Mouse (Mus musculus) midbrain, embryonic 15.5 days (tissue): ENCODE results near the gene Actl11. TPM values are rescaled to one million over a fixed set of nuclear protein-coding genes. Genes with fewer than 3 reads are reported as not detected.
A peak's percentile ranks its signal among the peaks of the same experiment; 100 is the strongest.

Source experiments
- ATAC-seq: fragments of 200-750 bp; cut with Nextera tagmentation; replicated peaks from 2 replicates; pipeline ENCODE4 v1.8.0; 2017; ENCODE audit warnings: moderate TSS enrichment
- H3K27ac ChIP-seq: fragments of 300-500 bp; sonication (generic); 2 replicates; pipeline ENCODE4 v1.5.1; 2015; ENCODE audit warnings: mild to moderate bottlenecking, inconsistent platforms
- H3K27me3 ChIP-seq: fragments of 300-500 bp; sonication (generic); replicated peaks from 2 replicates; pipeline ENCODE4 v1.6.1; 2015; ENCODE audit warnings: inconsistent platforms
- H3K36me3 ChIP-seq: fragments of 300-500 bp; sonication (generic); replicated peaks from 2 replicates; pipeline ENCODE4 v1.6.1; 2015; ENCODE audit warnings: inconsistent platforms
- H3K4me1 ChIP-seq: fragments of 300-500 bp; sonication (generic); 2 replicates; pipeline ENCODE4 v1.6.1; 2015; ENCODE audit warnings: inconsistent platforms
- H3K4me2 ChIP-seq: fragments of 300-500 bp; sonication (generic); 2 replicates; pipeline ENCODE4 v1.6.1; 2015; ENCODE audit warnings: inconsistent platforms, mild to moderate bottlenecking, moderate library complexity
- H3K4me3 ChIP-seq: fragments of 300-500 bp; sonication (generic); 2 replicates; pipeline ENCODE4 v1.5.1; 2015; ENCODE audit warnings: mild to moderate bottlenecking, inconsistent platforms
- H3K9ac ChIP-seq: fragments of 300-500 bp; sonication (generic); 2 replicates; pipeline ENCODE4 v1.6.1; 2015; ENCODE audit warnings: mild to moderate bottlenecking, inconsistent platforms
- H3K9me3 ChIP-seq: fragments of 300-500 bp; sonication (generic); 2 replicates; pipeline ENCODE4 v1.6.1; 2016; ENCODE audit warnings: inconsistent platforms
- WGBS: fragments of 180-500 bp; shearing (Covaris S2); methylation state at CpG from one replicate; pipeline ENCODE4 v1.1.7; 2015; ENCODE audit warnings: mixed read lengths; 5-methylcytosine and 5-hydroxymethylcytosine counted together
- polyA plus RNA-seq: library from polyadenylated mRNA; unstranded; fragments of >200 nt; fragmentation: Nextera tagmentation; extraction: Ambion mirVana; gene quantifications from 2 replicates; pipeline ENCODE4 v1.2.1, GENCODE M21; 2015

Gene Actl11
- not detected in 2 replicates for polyA plus RNA-seq

GRCm38 (mm10) chr9:107928169-107928568 lies at the start of gene Actl11:
Gene Actl11 (plus strand): TSS chr9:107928469.
- ATAC-seq: no peak
- no peaks in the 10 kb centered on the region for H3K36me3 ChIP-seq
- no peak within 1 kb of the TSS for H3K4me3 ChIP-seq
- no peak within 1 kb of the TSS for H3K9ac ChIP-seq
- no peaks in the 10 kb centered on the region for H3K9me3 ChIP-seq
- no peaks in the 10 kb centered on the region for H3K27me3 ChIP-seq
- no peak within 1 kb of the TSS for H3K27ac ChIP-seq
- H3K4me2 ChIP-seq: no peak within 1 kb of the TSS
- WGBS: 81% methylated on average over 3 of the region's 3 CpGs
- peaks cover 18% of the 10 kb centered on the region for H3K4me1 ChIP-seq

- no peak overlapping the region for H3K9ac ChIP-seq
- no peaks in the 10 kb centered on the region for H3K36me3 ChIP-seq
- ATAC-seq: no peak
- no peaks in the 10 kb centered on the region for H3K9me3 ChIP-seq
- no peaks in the 10 kb centered on the region for H3K4me1 ChIP-seq
- no peak overlapping the region for H3K4me3 ChIP-seq
- peaks cover 6% of the 10 kb centered on the region; the same call in 1 of the 2 replicates for H3K27me3 ChIP-seq
- H3K4me2 ChIP-seq: no peak overlapping the region
- WGBS: 68% methylated on average over 4 of the region's 4 CpGs
- H3K27ac ChIP-seq: no peak overlapping the region
Measured at GRCm38 (mm10) chr9:107880411-107880810, 47.9 kb upstream of the Actl11 start.

GRCm38 (mm10) chr9:107887804-107888266 lies 40.4 kb upstream of the Actl11 start, which contains the start of gene Mon1a:
Gene Mon1a (plus strand): TSS chr9:107888151.
- WGBS: 0% methylated on average over 28 of the region's 28 CpGs
- no peaks in the 10 kb centered on the region for H3K36me3 ChIP-seq

GRCm38 (mm10) chr9:107888267-107888850 lies 39.9 kb upstream of the Actl11 start:
- no peaks in the 10 kb centered on the region for H3K36me3 ChIP-seq
- peak overlapping the region; percentile 81 for H3K27ac ChIP-seq
- H3K27me3 ChIP-seq: peaks cover 13% of the 10 kb centered on the region
- H3K4me3 ChIP-seq: peak overlapping the region; percentile 82
- peak overlapping the region; percentile 83 for H3K4me2 ChIP-seq
- H3K9ac ChIP-seq: peak overlapping the region; percentile 77
- 1% methylated on average over 18 of the region's 18 CpGs for WGBS
- H3K9me3 ChIP-seq: no peaks in the 10 kb centered on the region
- ATAC-seq: peak; percentile 84
- H3K4me1 ChIP-seq: peaks cover 18% of the 10 kb centered on the region

More at GRCm38 (mm10) chr9:107887804-107888266, 40.4 kb upstream of the Actl11 start, which contains the start of gene Mon1a:
- H3K4me1 ChIP-seq: peaks cover 18% of the 10 kb centered on the region
- H3K27me3 ChIP-seq: peaks cover 13% of the 10 kb centered on the region
- peak within 1 kb of the TSS; percentile 82 for H3K4me3 ChIP-seq
- no peaks in the 10 kb centered on the region for H3K9me3 ChIP-seq
- ATAC-seq: peak; percentile 96
- peak within 1 kb of the TSS; percentile 83 for H3K4me2 ChIP-seq
- peak within 1 kb of the TSS; percentile 81 for H3K27ac ChIP-seq
- H3K9ac ChIP-seq: peak within 1 kb of the TSS; percentile 77

- Histone ChIP-seq H3K4me1 (peaks cover 18% of the 10 kb centered on the region), H3K9me3 (no peaks in the 10 kb centered on the region), H3K27me3 (peaks cover 7% of the 10 kb centered on the region), H3K4me2 (no peak overlapping the region), H3K9ac (no peak overlapping the region), H3K27ac (no peak overlapping the region), H3K4me3 (no peak overlapping the region), H3K36me3 (no peaks in the 10 kb centered on the region)
- ATAC-seq: no peak
- WGBS: 93% methylated on average over 6 of the region's 6 CpGs
Measured at GRCm38 (mm10) chr9:107890260-107890659, 38.0 kb upstream of the Actl11 start.

GRCm38 (mm10) chr9:107891023-107891422 lies 37.2 kb upstream of the Actl11 start:
- no peak overlapping the region for H3K27ac ChIP-seq

GRCm38 (mm10) chr9:107898563-107898962 lies 29.7 kb upstream of the Actl11 start:
- H3K9me3 ChIP-seq: no peaks in the 10 kb centered on the region
- ATAC-seq: no peak
- 84% methylated on average over 10 of the region's 10 CpGs for WGBS
- no peak overlapping the region for H3K4me2 ChIP-seq
- peaks cover 14% of the 10 kb centered on the region for H3K27me3 ChIP-seq
- no peak overlapping the region for H3K4me3 ChIP-seq
- H3K27ac ChIP-seq: no peak overlapping the region
- H3K9ac ChIP-seq: no peak overlapping the region
- peaks cover 10% of the 10 kb centered on the region for H3K4me1 ChIP-seq
- H3K36me3 ChIP-seq: peaks cover 9% of the 10 kb centered on the region; the same call in 1 of the 2 replicates

More at GRCm38 (mm10) chr9:107891023-107891422, 37.2 kb upstream of the Actl11 start:
- Histone ChIP-seq H3K4me3 (no peak overlapping the region), H3K4me1 (peaks cover 18% of the 10 kb centered on the region), H3K9me3 (no peaks in the 10 kb centered on the region), H3K36me3 (no peaks in the 10 kb centered on the region), H3K9ac (no peak overlapping the region), H3K27me3 (peaks cover 6% of the 10 kb centered on the region), H3K4me2 (no peak overlapping the region)
- ATAC-seq: no peak
- WGBS: 94% methylated on average over 1 of the region's 1 CpGs

GRCm38 (mm10) chr9:107899855-107900254 lies 28.4 kb upstream of the Actl11 start:
- Histone ChIP-seq H3K4me2 (no peak overlapping the region), H3K27me3 (peaks cover 14% of the 10 kb centered on the region), H3K36me3 (peaks cover 9% of the 10 kb centered on the region; the same call in 1 of the 2 replicates), H3K9ac (no peak overlapping the region), H3K4me3 (no peak overlapping the region), H3K9me3 (no peaks in the 10 kb centered on the region), H3K27ac (no peak overlapping the region), H3K4me1 (peaks cover 10% of the 10 kb centered on the region)
- WGBS: 65% methylated on average over 12 of the region's 12 CpGs
- ATAC-seq: no peak

- peaks cover 14% of the 10 kb centered on the region for H3K27me3 ChIP-seq
- peak overlapping the region; percentile 51 for H3K9ac ChIP-seq
- peak overlapping the region; percentile 54; the same call in 1 of the 2 replicates for H3K27ac ChIP-seq
- ATAC-seq: peak; percentile 62
- peak overlapping the region; percentile 36 for H3K4me3 ChIP-seq
- peaks cover 10% of the 10 kb centered on the region for H3K4me1 ChIP-seq
- 3% methylated on average over 44 of the region's 44 CpGs for WGBS
- peak overlapping the region; percentile 62 for H3K4me2 ChIP-seq
- no peaks in the 10 kb centered on the region for H3K9me3 ChIP-seq
- H3K36me3 ChIP-seq: peaks cover 9% of the 10 kb centered on the region; the same call in 1 of the 2 replicates
Measured at GRCm38 (mm10) chr9:107900840-107901626, 27.2 kb upstream of the Actl11 start.

- no peak overlapping the region for H3K27ac ChIP-seq
- peaks cover 14% of the 10 kb centered on the region for H3K27me3 ChIP-seq
- H3K4me2 ChIP-seq: peak overlapping the region; percentile 62
- peaks cover 13% of the 10 kb centered on the region for H3K4me1 ChIP-seq
- H3K9ac ChIP-seq: peak overlapping the region; percentile 51; the same call in 1 of the 2 replicates
- 13% methylated on average over 17 of the region's 17 CpGs for WGBS
- H3K9me3 ChIP-seq: no peaks in the 10 kb centered on the region
- H3K4me3 ChIP-seq: peak overlapping the region; percentile 36; the same call in 1 of the 2 replicates
- ATAC-seq: 0 out of 2 replicates have a peak, but pooled peaks have one; percentile 8
- H3K36me3 ChIP-seq: peaks cover 9% of the 10 kb centered on the region; the same call in 1 of the 2 replicates
Measured at GRCm38 (mm10) chr9:107901627-107901914, 26.7 kb upstream of the Actl11 start.

- Histone ChIP-seq H3K4me2 (no peak overlapping the region), H3K4me1 (peaks cover 23% of the 10 kb centered on the region), H3K27me3 (peaks cover 9% of the 10 kb centered on the region), H3K27ac (0 out of 2 replicates have a peak overlapping the region, but pooled peaks have one; percentile 7), H3K4me3 (no peak overlapping the region), H3K9ac (no peak overlapping the region), H3K9me3 (no peaks in the 10 kb centered on the region), H3K36me3 (0 out of 2 replicates have a peak, but pooled peaks cover 5% of the 10 kb centered on the region)
- peak; percentile 46 for ATAC-seq
- whole genome bisulfite sequencing: 4% methylated on average over 4 of the region's 4 CpGs
Measured at GRCm38 (mm10) chr9:107904726-107905125, 23.5 kb upstream of the Actl11 start.
